14 mouse cellular contexts compared by ENCODE assay signal in the genomic region with DNA sequence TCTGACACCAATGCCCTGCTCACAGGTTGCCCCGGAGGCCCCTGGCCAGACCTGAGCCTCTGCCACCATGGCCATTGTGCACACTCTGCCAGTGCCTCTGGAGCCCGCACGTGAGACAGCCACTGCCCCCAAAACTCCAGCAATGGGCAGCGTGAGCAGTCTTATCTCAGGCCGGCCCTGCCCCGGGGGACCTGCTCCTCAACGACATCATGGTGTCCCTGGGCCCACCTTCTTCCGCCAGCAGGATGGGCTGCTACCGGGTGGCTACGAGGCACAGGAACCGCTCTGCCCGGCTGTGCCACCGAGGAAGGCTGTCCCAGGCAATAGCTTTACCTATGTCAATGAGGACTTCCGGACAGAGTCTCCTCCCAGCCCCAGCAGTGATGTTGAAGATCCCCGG. TPM values are rescaled to one million over a fixed set of nuclear protein-coding genes. Genes with fewer than 3 reads are reported as not detected.
A peak's percentile ranks its signal among the peaks of the same experiment; 100 is the strongest.
DNase-seq lines count a peak whose midpoint lies in the region; ATAC-seq lines count a peak whose summit lies in the region.
"Had no signal": no experiment of that assay in that cellular context is flagged by ENCODE, and none has a peak within 500 bp of the region (broad histone marks: within the 10 kb centered on the region; RNA-seq: fewer than 3 reads in every experiment).

No protein-coding gene starts in this region.

- 91% methylated on average over 15 of the region's 15 CpGs for WGBS in forebrain, embryonic 12.5 days
- 93% methylated on average over 15 of the region's 15 CpGs for WGBS in forebrain, embryonic 14.5 days
- WGBS in kidney, embryonic 16.5 days: 88% methylated on average over 15 of the region's 15 CpGs
- 90% methylated on average over 15 of the region's 15 CpGs for WGBS in embryonic facial prominence, embryonic 15.5 days
- 94% methylated on average over 15 of the region's 15 CpGs for WGBS in midbrain, embryonic 13.5 days

- DNase-seq in forebrain, embryonic 14.5 days (ENCODE audit: low spot score): no peak
- DNase-seq in kidney, adult 9 months: no peak
- DNase-seq in left cerebral cortex, postnatal 14 days (ENCODE audit: low spot score in 2 of 2): no peak
- DNase-seq in frontal cortex, adult 2 months (ENCODE audit: extremely low spot score in 1 of 2, low spot score in 1 of 2): no peak
- DNase-seq: B cell, adult 2 months; cerebellum, adult 11 months; left cerebral cortex, postnatal 4 days; spleen, adult 18-20 months; thymus, postnatal 36 days had no signal

- H3K4me3 ChIP-seq in forebrain, embryonic 12.5 days (replicated peaks): no peak overlapping the region
- H3K4me3 ChIP-seq in forebrain, embryonic 14.5 days (ENCODE audit: low read depth, low read length): no peak overlapping the region
- no peak overlapping the region for H3K4me3 ChIP-seq in kidney, embryonic 16.5 days (ENCODE audit: low read length)
- no peak overlapping the region for H3K4me3 ChIP-seq in embryonic facial prominence, embryonic 15.5 days (replicated peaks)
- H3K4me3 ChIP-seq in midbrain, embryonic 13.5 days (replicated peaks): no peak overlapping the region

- no peaks in the 10 kb centered on the region for H3K9me3 ChIP-seq in forebrain, embryonic 12.5 days
- no peaks in the 10 kb centered on the region for H3K9me3 ChIP-seq in forebrain, embryonic 14.5 days (replicated peaks; ENCODE audit: control insufficient read depth, low read length)
- no peaks in the 10 kb centered on the region for H3K9me3 ChIP-seq in kidney, embryonic 16.5 days (ENCODE audit: low read length)
- H3K9me3 ChIP-seq in embryonic facial prominence, embryonic 15.5 days (replicated peaks): no peaks in the 10 kb centered on the region
- H3K9me3 ChIP-seq in midbrain, embryonic 13.5 days: no peaks in the 10 kb centered on the region

- peaks cover 49% of the 10 kb centered on the region for H3K36me3 ChIP-seq in forebrain, embryonic 12.5 days (replicated peaks)
- H3K36me3 ChIP-seq in forebrain, embryonic 14.5 days (ENCODE audit: control insufficient read depth, insufficient read depth, low read length): peaks cover 43% of the 10 kb centered on the region
- peaks cover 44% of the 10 kb centered on the region for H3K36me3 ChIP-seq in kidney, embryonic 16.5 days (ENCODE audit: insufficient read depth, low read length)
- peaks cover 45% of the 10 kb centered on the region for H3K36me3 ChIP-seq in embryonic facial prominence, embryonic 15.5 days
- H3K36me3 ChIP-seq in midbrain, embryonic 13.5 days: peaks cover 42% of the 10 kb centered on the region

- peaks cover 49% of the 10 kb centered on the region for H3K4me1 ChIP-seq in forebrain, embryonic 12.5 days
- H3K4me1 ChIP-seq in forebrain, embryonic 14.5 days (ENCODE audit: control insufficient read depth, insufficient read depth, low read length): peaks cover 17% of the 10 kb centered on the region
- H3K4me1 ChIP-seq in kidney, embryonic 16.5 days (ENCODE audit: insufficient read depth, low read length): peaks cover 40% of the 10 kb centered on the region
- H3K4me1 ChIP-seq in embryonic facial prominence, embryonic 15.5 days: peaks cover 58% of the 10 kb centered on the region
- H3K4me1 ChIP-seq in midbrain, embryonic 13.5 days (replicated peaks): peaks cover 47% of the 10 kb centered on the region

- no peak overlapping the region for H3K27ac ChIP-seq in forebrain, embryonic 12.5 days
- H3K27ac ChIP-seq in forebrain, embryonic 14.5 days (ENCODE audit: low read depth, low read length): no peak overlapping the region
- H3K27ac ChIP-seq in kidney, embryonic 16.5 days (ENCODE audit: low read length): no peak overlapping the region
- H3K27ac ChIP-seq in embryonic facial prominence, embryonic 15.5 days (replicated peaks): 0 out of 2 replicates have a peak overlapping the region, but pooled peaks have one; percentile 17
- H3K27ac ChIP-seq in midbrain, embryonic 13.5 days: no peak overlapping the region

- ATAC-seq in forebrain, embryonic 12.5 days (ENCODE audit: low FRiP score): no peak
- ATAC-seq in forebrain, embryonic 14.5 days: no peak
- ATAC-seq in kidney, embryonic 16.5 days (ENCODE audit: low FRiP score, low TSS enrichment): no peak
- ATAC-seq in embryonic facial prominence, embryonic 15.5 days (ENCODE audit: insufficient number of reproducible peaks, low FRiP score, low TSS enrichment, low read depth): no peak
- no peak for ATAC-seq in midbrain, embryonic 13.5 days
- ATAC-seq: inflammation-experienced regulatory T-cells, adult 6 months had no signal

- no peak overlapping the region for H3K4me2 ChIP-seq in forebrain, embryonic 12.5 days
- no peak overlapping the region for H3K4me2 ChIP-seq in forebrain, embryonic 14.5 days (ENCODE audit: low read length)
- 0 out of 2 replicates have a peak overlapping the region, but pooled peaks have one; percentile 37 for H3K4me2 ChIP-seq in kidney, embryonic 16.5 days (replicated peaks; ENCODE audit: low read depth, low read length)
- H3K4me2 ChIP-seq in embryonic facial prominence, embryonic 15.5 days (replicated peaks): no peak overlapping the region
- H3K4me2 ChIP-seq in midbrain, embryonic 13.5 days (replicated peaks): peak overlapping the region; percentile 22; the same call in 1 of the 2 replicates

- intact Hi-C loops in left cerebral cortex, postnatal 14 days (cut with DNase I): no loop called here

- 0 out of 2 replicates have a peak overlapping the region, but pooled peaks have one; percentile 36 for H3K9ac ChIP-seq in forebrain, embryonic 12.5 days
- no peak overlapping the region for H3K9ac ChIP-seq in forebrain, embryonic 14.5 days (ENCODE audit: low read length)
- H3K9ac ChIP-seq in kidney, embryonic 16.5 days (replicated peaks; ENCODE audit: low read length): peak overlapping the region; percentile 31; the same call in 1 of the 2 replicates
- H3K9ac ChIP-seq in embryonic facial prominence, embryonic 15.5 days: no peak overlapping the region
- H3K9ac ChIP-seq in midbrain, embryonic 13.5 days (replicated peaks): peak overlapping the region; percentile 44; the same call in 1 of the 2 replicates

- no peaks in the 10 kb centered on the region for H3K27me3 ChIP-seq in forebrain, embryonic 12.5 days
- no peaks in the 10 kb centered on the region for H3K27me3 ChIP-seq in forebrain, embryonic 14.5 days (replicated peaks; ENCODE audit: control insufficient read depth, insufficient read depth, low read length)
- no peaks in the 10 kb centered on the region for H3K27me3 ChIP-seq in kidney, embryonic 16.5 days (ENCODE audit: insufficient read depth, low read length)
- H3K27me3 ChIP-seq in embryonic facial prominence, embryonic 15.5 days: no peaks in the 10 kb centered on the region
- no peaks in the 10 kb centered on the region for H3K27me3 ChIP-seq in midbrain, embryonic 13.5 days

RNA-seq across cellular contexts. Expression of gene Lzts2, which starts 7.1 kb away (rescaled TPM):
- polyA plus RNA-seq in forebrain, embryonic 12.5 days (2016; fragmentation: Nextera tagmentation; extraction: Ambion mirVana): 48.7 and 51.4 TPM in 2 replicates
- 15.3 and 17.2 TPM in 2 replicates for polyA plus RNA-seq in forebrain, embryonic 14.5 days (2014; fragmentation: Nextera tagmentation; extraction: Ambion mirVana)
- polyA plus RNA-seq in kidney, embryonic 16.5 days (2015; fragmentation: Nextera tagmentation; extraction: Ambion mirVana): 57.5 and 59.2 TPM in 2 replicates
- 75.8 and 80.5 TPM in 2 replicates for polyA plus RNA-seq in embryonic facial prominence, embryonic 15.5 days (2015; fragmentation: Nextera tagmentation; extraction: Ambion mirVana)
- 24.6 and 30.9 TPM in 2 replicates for polyA plus RNA-seq in midbrain, embryonic 13.5 days (2015; fragmentation: Nextera tagmentation; extraction: Ambion mirVana)
- total RNA-seq in left cerebral cortex, postnatal 14 days (2021): 10 to 100 TPM; 28.9 to 31.6 TPM
- 34.7 and 37.1 TPM in 2 replicates for polyA plus RNA-seq in frontal cortex, adult 2 months (2012; rRNA removed)

RNA-seq across cellular contexts. Expression of gene Mrpl43, which starts 15.1 kb away (rescaled TPM):
- polyA plus RNA-seq in forebrain, embryonic 12.5 days (2016; fragmentation: Nextera tagmentation; extraction: Ambion mirVana): 71.0 and 75.8 TPM in 2 replicates
- 67.1 and 68.4 TPM in 2 replicates for polyA plus RNA-seq in forebrain, embryonic 14.5 days (2014; fragmentation: Nextera tagmentation; extraction: Ambion mirVana)
- polyA plus RNA-seq in kidney, embryonic 16.5 days (2015; fragmentation: Nextera tagmentation; extraction: Ambion mirVana): 69.5 and 72.8 TPM in 2 replicates
- polyA plus RNA-seq in embryonic facial prominence, embryonic 15.5 days (2015; fragmentation: Nextera tagmentation; extraction: Ambion mirVana): 73.1 and 77.3 TPM in 2 replicates
- polyA plus RNA-seq in midbrain, embryonic 13.5 days (2015; fragmentation: Nextera tagmentation; extraction: Ambion mirVana): 91.3 and 91.5 TPM in 2 replicates
- 10 to 100 TPM; 41.2 to 44.6 TPM for total RNA-seq in left cerebral cortex, postnatal 14 days (2021)
- 73.3 and 80.2 TPM in 2 replicates for polyA plus RNA-seq in frontal cortex, adult 2 months (2012; rRNA removed)

RNA-seq across cellular contexts. Expression of gene Twnk, which starts 15.9 kb away (rescaled TPM):
- polyA plus RNA-seq in forebrain, embryonic 12.5 days (2016; fragmentation: Nextera tagmentation; extraction: Ambion mirVana): 23.5 and 23.9 TPM in 2 replicates
- polyA plus RNA-seq in forebrain, embryonic 14.5 days (2014; fragmentation: Nextera tagmentation; extraction: Ambion mirVana): 10.6 and 11.6 TPM in 2 replicates
- 28.4 and 31.5 TPM in 2 replicates for polyA plus RNA-seq in kidney, embryonic 16.5 days (2015; fragmentation: Nextera tagmentation; extraction: Ambion mirVana)
- polyA plus RNA-seq in embryonic facial prominence, embryonic 15.5 days (2015; fragmentation: Nextera tagmentation; extraction: Ambion mirVana): 20.2 and 22.1 TPM in 2 replicates
- 19.2 and 20.0 TPM in 2 replicates for polyA plus RNA-seq in midbrain, embryonic 13.5 days (2015; fragmentation: Nextera tagmentation; extraction: Ambion mirVana)
- 10 to 100 TPM; 13.2 to 14.7 TPM for total RNA-seq in left cerebral cortex, postnatal 14 days (2021)
- 10.2 and 11.3 TPM in 2 replicates for polyA plus RNA-seq in frontal cortex, adult 2 months (2012; rRNA removed)

RNA-seq across cellular contexts. Expression of gene Pdzd7, which starts 24.2 kb away (rescaled TPM):
- polyA plus RNA-seq in forebrain, embryonic 12.5 days (2016; fragmentation: Nextera tagmentation; extraction: Ambion mirVana): 0.45 and 0.50 TPM in 2 replicates
- polyA plus RNA-seq in forebrain, embryonic 14.5 days (2014; fragmentation: Nextera tagmentation; extraction: Ambion mirVana): 1.1 and 1.8 TPM in 2 replicates
- 0.82 and 0.89 TPM in 2 replicates for polyA plus RNA-seq in kidney, embryonic 16.5 days (2015; fragmentation: Nextera tagmentation; extraction: Ambion mirVana)
- 0.68 and 0.75 TPM in 2 replicates for polyA plus RNA-seq in embryonic facial prominence, embryonic 15.5 days (2015; fragmentation: Nextera tagmentation; extraction: Ambion mirVana)
- 1.3 and 1.8 TPM in 2 replicates for polyA plus RNA-seq in midbrain, embryonic 13.5 days (2015; fragmentation: Nextera tagmentation; extraction: Ambion mirVana)
- 1 to 10 TPM; 3.3 to 3.4 TPM for total RNA-seq in left cerebral cortex, postnatal 14 days (2021)
- polyA plus RNA-seq in frontal cortex, adult 2 months (2012; rRNA removed): 7.6 and 7.7 TPM in 2 replicates
- polyA plus RNA-seq: inflammation-experienced regulatory T-cells, adult 6 months had no signal

RNA-seq across cellular contexts. Expression of gene Sfxn3, which starts 25.9 kb away (rescaled TPM):
- polyA plus RNA-seq in forebrain, embryonic 12.5 days (2016; fragmentation: Nextera tagmentation; extraction: Ambion mirVana): 30.3 and 30.4 TPM in 2 replicates
- polyA plus RNA-seq in forebrain, embryonic 14.5 days (2014; fragmentation: Nextera tagmentation; extraction: Ambion mirVana): 54.2 and 56.5 TPM in 2 replicates
- 25.6 and 27.4 TPM in 2 replicates for polyA plus RNA-seq in kidney, embryonic 16.5 days (2015; fragmentation: Nextera tagmentation; extraction: Ambion mirVana)
- polyA plus RNA-seq in embryonic facial prominence, embryonic 15.5 days (2015; fragmentation: Nextera tagmentation; extraction: Ambion mirVana): 37.4 and 41.3 TPM in 2 replicates
- 58.1 and 61.2 TPM in 2 replicates for polyA plus RNA-seq in midbrain, embryonic 13.5 days (2015; fragmentation: Nextera tagmentation; extraction: Ambion mirVana)
- total RNA-seq in left cerebral cortex, postnatal 14 days (2021): 100 to 1,000 TPM; 111 to 115 TPM
- polyA plus RNA-seq in frontal cortex, adult 2 months (2012; rRNA removed): 103 and 108 TPM in 2 replicates

Comparison
In these comparisons a context has a peak if more than half of its experiments do, and no peak if none do; other contexts are left out.
1. H3K9ac ChIP-seq: peak in forebrain, embryonic 12.5 days (single experiment), kidney, embryonic 16.5 days (single experiment) and midbrain, embryonic 13.5 days (single experiment); none in forebrain, embryonic 14.5 days (single experiment) and embryonic facial prominence, embryonic 15.5 days (single experiment).
2. H3K4me2 ChIP-seq: peak in kidney, embryonic 16.5 days (single experiment) and midbrain, embryonic 13.5 days (single experiment); none in forebrain, embryonic 12.5 days (single experiment), forebrain, embryonic 14.5 days (single experiment) and embryonic facial prominence, embryonic 15.5 days (single experiment).